Mouse (Mus musculus) induced T-regulatory cell, adult 2 months (primary cell): ENCODE measurements around the gene Gm21988.

Experiments used
- DNase-seq: peaks from one replicate; pipeline ENCODE4 v3.0.0-alpha.2; 2012; ENCODE audit warnings: low read depth

Gm21988 gene

GRCm38 (mm10) chr11:70239541-70240279 lies at the start of gene Gm21988, which contains the start of gene Rnasek:
TSS of gene Gm21988 (minus strand) at chr11:70239830.
TSS of gene Rnasek (minus strand) at chr11:70239842.
- peak; percentile 93 for DNase-seq

DNA sequence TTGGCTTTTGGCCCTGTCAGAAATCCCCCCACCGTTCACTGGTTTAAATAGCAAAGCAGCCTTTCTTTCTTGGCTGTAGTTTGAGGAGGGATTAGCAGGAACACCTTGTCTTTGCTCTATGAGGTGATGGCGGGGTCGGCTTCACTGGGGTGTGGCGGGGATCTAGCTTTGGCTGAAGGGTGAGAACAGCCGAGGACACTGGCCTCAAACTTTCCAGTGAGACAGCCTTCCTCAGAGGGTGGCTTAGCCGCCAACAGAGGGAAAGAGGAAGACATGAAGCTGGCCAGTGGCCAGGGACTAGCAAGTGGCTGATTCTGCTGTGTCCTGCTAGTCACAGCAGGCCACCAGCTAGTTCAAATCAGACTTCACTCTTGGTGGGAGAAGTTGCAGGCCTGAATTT lies 49.6 kb upstream of the Gm21988 start:
- no peak for DNase-seq

DNA sequence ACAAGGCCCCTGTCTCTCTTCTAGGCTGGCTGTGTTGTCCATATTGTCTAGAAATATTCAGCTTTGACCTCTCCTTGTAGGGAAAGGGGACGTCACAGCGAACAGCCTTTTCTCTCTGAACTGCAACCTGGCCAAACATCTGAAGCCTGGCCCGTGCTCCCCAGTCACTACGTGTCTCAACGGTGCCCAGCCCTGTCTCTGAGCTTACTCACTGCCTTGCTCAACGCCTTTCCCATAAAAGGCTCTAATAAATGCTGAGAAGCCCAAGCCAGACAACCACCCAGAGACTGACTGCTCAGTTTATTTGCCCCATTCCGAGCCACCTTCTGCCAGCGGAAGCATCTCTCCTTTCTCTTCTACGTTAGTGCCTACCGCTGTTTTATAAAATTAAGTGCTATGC lies 48.5 kb upstream of the Gm21988 start:
- DNase-seq, result no peak

- no peak for DNase-seq
Observed at GRCm38 (mm10) chr11:70285686-70286085, 46.1 kb upstream of the Gm21988 start.

- DNase-seq, result no peak
Observed at GRCm38 (mm10) chr11:70284757-70285156, 45.1 kb upstream of the Gm21988 start.

DNA sequence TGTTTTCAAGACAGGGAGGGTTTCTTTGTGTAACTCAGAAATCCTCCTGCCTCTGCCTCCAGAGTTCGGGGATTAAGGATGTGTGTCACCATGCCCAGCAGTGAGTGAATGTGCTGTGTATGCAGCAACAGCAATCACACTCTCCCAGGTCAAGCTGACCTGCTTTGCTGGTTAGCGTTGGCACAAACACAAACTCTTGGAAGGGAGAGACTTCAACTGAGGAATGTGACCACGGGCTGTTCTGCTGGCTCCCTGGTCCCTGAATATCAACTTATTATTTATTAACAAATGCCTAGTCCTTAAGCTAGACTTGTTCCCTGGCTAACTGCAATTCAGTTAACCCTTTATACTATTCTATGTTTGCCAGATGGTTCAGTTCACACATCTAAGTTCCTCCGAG lies 44.0 kb upstream of the Gm21988 start:
- no peak for DNase-seq

DNA sequence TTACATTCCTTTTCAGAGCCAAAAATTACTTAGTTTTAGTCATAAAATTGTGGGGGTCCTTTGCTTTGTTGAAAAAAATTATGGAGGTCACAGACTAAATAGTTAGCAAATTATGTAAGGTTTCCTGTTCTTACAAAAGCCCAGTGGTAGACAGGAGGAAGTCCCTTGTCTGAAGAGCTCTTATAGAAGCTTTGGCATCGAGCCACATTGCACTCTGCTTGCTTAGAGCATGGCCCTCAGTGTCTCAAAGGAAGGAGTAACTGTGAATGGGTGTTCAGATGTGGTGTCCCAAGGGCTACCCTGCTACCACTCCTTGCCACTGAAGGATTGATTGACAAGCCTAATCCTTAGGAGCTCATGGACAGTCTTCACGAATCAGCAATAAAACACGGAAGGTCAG lies 40.8 kb upstream of the Gm21988 start:
- no peak for DNase-seq

DNA sequence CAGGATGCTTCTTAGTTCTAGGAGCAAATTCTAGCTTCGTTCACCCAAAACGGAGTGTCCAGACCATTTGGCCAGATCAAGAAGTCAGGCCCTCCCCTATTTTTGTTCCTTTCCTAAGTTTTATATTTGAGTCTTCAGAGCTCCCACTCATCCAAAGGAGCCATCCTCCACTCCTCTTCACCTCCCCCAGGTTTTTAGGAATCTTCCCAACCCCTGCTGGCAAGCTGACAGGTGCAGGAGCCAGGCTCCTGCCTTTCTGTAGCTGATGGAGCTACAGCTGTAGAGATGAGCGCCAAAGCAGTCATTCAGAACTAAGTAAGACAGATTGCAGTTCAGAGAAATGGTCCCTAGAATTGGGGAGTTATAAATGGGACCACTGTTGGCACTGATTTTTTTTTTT lies 39.3 kb upstream of the Gm21988 start:
- DNase-seq, result no peak

DNA sequence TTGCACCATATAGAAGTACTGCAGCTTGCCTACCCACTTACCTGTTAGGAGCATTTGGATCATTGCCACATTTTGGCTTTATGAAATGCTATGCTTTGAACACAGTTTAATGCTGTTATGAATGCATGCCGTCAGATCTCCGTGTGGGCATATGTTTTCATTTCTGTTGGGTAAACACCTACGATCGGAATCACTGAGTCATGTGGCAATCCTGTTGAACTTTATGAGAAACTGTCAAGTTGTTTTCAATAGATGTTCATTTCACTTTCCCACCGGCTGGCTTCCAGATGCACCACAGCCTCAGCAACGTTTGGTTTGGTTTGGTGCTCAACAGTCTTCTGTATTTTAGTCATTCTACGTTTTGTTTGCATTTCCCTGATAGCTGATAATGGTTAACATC lies 32.0 kb upstream of the Gm21988 start:
- DNase-seq, result peak; percentile 33

DNA sequence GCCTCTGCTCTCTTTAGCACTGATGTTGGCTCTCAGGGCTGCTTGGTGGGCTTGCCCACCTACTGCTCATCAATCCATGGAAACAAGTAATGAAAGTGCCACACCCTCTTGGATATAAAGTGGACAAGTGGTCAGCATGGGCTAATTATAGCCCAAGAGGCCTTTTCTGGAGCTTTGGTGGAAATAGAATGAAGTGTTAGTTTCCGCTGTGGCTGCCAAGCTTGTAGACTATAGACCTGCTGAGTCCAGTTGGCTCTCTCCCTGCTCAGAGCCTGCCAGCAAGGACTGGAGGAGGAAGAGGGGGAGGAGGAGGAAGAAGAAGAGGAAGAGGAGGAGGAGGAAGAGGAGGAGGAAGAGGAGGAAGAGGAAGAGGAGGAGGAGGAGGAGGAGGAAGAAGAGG lies 26.8 kb upstream of the Gm21988 start:
- no peak for DNase-seq

DNA sequence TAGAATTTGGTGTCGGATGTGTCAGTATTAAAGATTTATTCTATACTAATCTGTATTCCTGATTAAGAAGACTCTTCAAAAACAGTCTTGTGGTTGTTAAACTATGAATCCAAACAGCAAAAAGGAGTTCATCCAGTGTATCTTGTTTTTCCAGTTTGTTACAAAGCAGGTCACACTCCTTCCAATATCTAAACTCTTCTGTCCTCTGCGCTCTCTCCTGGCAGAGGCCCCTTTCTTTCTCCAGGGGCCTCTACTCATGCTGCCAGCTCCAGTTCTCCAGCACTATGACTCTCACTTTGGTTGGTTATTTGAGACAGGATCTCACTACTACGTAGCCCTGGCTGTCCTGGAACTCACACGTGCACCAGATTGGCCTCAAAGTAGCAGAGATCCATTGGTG lies 26.2 kb upstream of the Gm21988 start:
- no peak for DNase-seq

DNA sequence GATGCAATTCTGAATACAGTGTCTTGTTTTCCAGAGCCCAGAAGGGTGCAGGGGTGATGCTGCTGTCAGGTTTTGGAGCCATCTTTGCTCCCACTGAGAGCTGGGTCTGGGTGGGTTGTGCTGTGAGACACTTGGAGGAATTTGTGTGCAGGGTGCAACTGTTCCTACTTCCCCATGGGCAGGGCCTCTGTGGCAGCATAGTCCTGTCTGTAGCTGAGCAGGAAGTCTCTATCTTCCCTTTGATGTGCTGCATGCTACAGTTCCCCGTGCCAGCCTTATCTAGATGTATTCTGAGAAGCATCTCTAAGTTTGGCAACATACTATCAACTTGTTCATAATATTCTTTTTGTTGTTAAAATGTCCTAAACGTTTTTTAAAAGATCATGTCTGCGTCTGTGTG lies 25.6 kb upstream of the Gm21988 start:
- peak; percentile 32 for DNase-seq

- DNase-seq, result no peak
Observed at GRCm38 (mm10) chr11:70259035-70259434, 19.4 kb upstream of the Gm21988 start.

GRCm38 (mm10) chr11:70254931-70255531 lies 15.4 kb upstream of the Gm21988 start, which contains the start of gene Alox12:
TSS of gene Alox12 (minus strand) at chr11:70255353.
- DNase-seq, result no peak

- no peak for DNase-seq
Observed at GRCm38 (mm10) chr11:70254337-70254736, 14.7 kb upstream of the Gm21988 start.

DNA sequence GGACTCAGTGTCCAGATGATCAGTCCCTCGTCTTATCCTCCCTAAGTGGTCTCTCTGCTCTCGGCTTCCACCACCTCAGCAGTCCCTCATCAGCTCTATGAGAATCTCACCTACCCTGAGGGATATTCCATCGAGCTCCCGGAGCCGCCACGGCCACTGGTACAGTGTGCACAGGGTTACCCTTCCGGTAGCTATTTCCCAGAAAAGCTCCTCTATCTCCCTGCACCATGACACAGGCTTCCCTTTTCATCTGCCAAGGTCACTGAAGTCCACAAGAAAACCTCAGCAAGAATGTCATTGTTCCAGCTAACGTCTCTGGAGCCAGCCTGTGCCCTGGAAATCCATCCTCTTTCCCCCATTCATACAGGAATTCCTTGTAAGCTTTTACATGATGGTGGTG lies 12.2 kb upstream of the Gm21988 start:
- no peak for DNase-seq

DNA sequence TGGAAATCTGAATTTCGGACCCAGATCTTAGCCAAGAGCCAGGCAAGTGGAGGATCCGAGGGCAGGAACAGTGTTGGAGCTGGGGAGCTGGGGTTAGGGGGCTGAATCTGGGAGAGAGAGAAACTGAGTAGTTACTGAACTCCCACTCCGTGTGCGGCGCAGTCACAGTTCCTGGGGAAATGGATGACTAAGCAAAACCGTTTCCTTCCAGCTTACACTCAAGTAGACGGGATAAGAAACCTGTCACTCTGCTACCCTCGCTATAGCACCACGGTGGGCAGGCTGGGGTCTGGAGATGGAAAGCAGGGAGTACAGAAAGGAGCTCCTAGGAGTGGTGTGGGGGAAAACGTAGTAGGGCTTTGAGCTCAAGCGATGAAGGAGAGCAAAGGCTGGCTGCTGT lies 10.5 kb upstream of the Gm21988 start:
- no peak for DNase-seq

DNA sequence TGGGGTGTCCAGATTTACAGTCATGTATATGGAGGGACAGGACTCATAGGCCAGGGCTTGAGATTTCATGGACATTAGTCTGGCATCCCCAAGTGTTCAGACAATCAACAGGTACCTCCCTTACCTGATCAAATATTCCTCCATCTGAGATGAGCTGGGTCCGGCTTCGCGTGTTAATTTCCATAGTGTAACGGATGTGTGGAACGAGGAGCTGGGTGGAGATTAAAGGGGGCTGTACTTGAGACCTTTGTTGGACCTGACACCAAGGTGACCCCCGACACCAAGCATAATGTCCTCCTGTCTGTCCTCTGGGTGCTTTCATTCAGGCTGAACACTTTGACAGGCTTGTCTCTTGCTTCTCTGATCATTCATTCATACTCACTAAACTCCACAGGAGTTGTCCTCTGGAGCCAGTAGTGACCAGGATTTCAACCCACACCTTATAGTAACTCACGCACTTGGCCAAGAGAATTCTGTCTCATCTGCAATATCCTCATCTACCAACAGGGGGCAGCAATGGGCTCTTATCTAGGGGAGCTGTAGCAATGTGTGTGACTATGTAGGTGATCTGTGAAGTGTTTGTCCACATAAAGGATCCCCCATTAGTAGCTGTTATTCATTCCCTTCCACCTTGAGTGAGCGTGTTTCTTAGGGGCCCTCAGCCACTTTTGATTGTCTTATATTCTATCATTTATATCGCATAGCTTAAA lies 7.7 kb upstream of the Gm21988 start:
- DNase-seq, result peak; percentile 89

DNA sequence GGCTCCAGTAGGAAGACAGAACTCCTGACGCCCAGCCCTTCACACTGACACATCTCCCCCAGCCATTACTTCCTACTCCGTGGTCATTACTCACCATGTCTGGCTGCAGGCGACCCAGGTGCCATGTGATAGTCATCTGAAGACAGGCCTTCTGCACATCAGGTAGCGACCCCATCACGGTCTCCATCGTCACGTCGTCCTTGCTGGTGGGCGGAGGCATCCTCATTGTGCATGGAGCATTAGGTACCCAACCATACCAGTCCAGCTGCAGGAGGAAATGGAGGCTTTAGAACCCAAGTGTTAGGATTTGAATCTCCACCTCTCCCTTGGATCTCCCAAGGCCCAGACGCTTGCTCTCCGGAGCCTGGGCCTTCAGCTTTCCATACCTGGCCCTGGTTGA lies 3.0 kb upstream of the Gm21988 start:
- peak; percentile 3 for DNase-seq

DNA sequence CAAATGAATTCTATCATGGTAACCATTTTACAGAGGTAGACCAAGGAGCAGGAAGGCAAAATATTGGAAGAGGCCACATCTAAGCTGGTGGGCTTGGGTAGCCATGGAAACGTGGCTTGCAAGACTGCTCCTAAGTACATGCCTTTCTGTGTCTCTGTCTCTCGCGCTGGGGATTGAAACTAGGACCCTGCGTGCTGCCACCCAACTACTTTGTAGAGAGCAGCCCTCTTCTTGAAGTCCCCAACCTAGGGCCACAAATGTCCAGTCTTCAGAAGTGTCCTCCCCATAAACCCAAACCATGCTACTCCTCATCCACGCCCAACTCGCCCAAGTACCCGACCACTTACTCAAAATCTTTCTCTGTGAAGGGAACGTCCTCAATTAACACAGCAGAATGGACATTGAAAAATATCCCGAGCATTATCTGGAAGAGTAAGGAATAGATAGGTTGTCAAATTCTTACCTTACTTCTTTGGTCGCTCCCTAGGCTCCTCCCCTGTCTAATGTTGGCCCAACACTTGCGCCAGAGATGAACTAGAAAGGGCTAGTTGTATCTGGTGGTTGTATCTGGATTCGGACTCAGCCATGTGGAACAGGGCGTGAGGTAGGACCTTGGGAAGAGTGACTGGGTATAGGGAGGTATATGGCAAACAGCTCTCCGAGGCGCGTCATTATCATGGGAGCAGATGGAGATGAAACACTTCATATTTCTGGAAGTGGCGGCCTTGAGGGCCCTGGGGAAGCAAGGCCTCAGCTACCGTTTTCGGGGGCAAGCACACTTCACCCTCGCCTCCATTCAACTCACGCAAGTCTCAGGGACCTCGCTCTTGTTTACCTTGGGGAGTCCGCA lies 814 bp downstream of the Gm21988 start:
- no peak for DNase-seq

DNA sequence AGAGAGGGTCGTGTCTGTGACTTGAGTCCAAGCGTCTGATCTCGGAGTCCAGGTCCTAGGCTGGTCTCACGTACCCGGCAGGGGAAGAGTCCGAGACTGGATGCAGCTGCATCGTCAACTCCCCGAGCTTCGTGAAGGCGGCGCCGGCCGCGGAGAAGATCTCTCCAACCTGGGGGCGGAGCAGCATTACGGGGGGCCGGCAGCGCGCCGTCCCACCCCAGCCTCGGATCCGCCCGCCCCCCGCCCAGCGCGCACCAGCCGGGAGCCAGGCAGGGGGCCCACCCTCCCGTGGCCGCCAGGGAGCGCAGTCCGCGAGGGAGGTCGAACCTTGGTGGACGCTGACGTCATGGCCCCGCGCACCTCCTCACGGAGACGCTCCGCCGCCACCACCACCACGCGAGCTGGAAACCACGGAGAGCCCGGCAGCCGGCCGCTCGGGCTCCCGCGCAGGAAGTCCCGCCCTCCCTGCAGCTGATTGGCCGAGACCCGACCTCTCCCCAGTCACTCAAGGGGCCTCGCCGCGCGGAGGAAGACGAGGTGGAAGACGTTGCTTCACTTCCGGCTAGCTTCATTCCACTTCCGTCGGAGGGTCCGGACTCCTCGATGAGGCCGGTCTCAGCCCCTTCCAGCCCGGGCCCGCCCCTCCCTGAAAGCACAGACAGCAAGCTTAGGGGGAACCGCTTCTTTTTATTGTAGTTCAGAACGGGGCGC lies 2.0 kb downstream of the Gm21988 start, which contains the start of gene 0610010K14Rik:
Gene 0610010K14Rik, minus strand, starts transcription at position 458 of the 711 bp plus-strand sequence.
- DNase-seq, result peak; percentile 97
